Mouse (Mus musculus): ENCODE results near the gene Vsig10.

Vsig10 gene

DNA sequence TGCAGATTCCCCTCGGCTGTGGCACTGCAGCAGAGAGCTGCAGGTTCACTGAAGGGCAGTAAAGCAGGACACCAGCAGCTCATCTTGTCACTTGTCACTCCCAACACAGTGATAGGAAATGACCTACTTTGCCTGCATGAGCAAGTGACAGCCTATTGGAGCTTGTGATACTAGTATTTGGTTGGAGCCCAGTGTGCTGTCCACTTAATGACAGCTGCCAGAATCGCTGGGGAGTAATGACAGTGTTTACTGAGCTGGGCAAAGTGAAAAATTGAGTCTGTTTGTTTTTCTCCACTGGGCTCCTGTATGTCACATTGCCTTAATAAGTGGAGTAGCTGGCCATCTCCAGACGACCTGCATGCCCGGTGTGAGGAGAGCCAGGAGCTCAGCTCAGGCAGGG lies 61.3 kb downstream of the Vsig10 start:
- DNase-seq (ENCODE audit: low spot score in 2 of 2): no peak

DNA sequence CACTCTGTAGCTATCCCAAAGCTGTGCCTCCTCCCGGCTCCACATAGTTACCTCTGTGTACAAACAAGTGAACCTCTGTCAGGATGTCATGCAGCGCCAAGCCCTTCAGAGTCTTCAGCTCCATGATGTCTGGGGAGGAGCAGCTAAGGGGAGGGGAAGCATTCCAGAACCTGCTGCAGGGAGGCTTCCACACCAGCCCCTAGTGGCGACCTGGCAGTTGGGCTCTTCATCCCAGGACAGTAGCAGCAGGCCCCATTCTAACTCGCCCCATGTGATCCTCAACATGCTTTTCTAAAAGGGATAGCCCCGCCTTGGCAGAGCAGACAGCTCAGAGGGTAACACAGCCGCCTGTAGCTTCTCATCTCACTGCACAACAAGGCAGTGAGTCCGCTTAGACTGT lies 62.9 kb downstream of the Vsig10 start:
- DNase-seq (ENCODE audit: low spot score in 2 of 2): no peak

DNA sequence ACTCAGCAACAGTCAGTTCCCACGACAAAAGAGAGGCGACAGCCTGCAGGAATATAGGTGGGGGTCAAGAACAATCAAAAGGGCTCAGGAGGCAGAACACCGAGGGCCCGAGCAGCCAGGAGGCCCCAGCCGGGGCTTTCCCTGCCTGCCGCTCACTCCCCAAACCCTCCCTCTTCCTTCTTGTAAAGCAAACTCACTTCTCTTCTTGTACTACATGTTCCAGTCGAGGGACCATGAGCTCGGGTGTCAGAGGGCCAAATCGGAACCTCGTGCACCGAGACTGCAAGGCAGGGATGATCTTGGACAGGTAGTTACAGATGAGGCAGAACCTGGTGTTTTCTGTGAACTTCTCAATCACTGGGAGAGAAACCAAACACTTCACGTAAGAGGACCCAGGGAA lies 64.3 kb downstream of the Vsig10 start:
- DNase-seq (ENCODE audit: low spot score in 2 of 2): no peak

DNA sequence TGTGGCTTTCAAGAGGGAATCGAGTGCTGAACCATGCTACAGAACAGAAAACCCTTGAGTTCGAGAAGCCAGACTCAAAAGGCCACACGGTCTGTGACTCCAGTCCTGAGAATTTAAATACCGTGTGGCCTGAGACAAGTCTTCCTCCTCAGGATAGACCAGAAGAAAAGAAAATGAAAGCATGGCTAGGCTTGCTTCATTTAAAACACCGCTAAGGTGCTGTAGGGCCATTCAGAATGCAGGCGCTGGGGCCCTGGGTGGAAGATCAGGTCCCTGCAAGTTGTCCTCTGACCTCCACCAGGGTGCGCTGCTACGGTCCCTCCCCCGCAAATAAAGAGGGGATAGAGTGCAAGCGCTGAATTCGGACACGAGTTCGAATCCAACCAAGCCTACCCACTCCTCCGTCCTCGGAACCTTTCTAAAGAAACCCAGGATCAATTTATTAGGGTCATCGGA lies 69.4 kb downstream of the Vsig10 start:
- peak; percentile 66 to 84 for DNase-seq (ENCODE audit: low spot score in 2 of 2)

DNA sequence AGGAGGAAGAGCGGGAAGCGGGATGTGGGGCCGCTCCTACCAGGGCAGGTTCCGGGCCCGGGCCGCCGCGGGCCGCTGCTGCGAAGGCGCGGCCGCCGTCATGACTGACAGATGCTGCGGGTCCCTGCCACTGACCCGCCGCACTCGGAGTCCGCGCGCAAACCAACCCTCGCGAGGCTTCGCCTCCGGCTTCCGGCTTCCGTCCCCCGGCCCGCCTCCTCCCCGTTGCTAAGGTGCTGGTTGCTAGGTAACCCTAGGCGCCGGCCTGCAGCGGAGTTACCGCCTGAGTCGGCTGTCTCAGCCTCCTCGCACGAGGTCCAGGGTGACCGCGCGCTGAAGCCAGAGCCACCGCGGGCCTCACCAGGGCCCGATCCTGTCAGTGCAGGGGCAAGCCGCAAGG lies 70.0 kb downstream of the Vsig10 start, which contains the start of gene Rfc5:
Gene Rfc5, minus strand, starts transcription at position 171 of the 400 bp plus-strand sequence.
- DNase-seq (ENCODE audit: low spot score in 2 of 2): peak; percentile 85 to 96

DNA sequence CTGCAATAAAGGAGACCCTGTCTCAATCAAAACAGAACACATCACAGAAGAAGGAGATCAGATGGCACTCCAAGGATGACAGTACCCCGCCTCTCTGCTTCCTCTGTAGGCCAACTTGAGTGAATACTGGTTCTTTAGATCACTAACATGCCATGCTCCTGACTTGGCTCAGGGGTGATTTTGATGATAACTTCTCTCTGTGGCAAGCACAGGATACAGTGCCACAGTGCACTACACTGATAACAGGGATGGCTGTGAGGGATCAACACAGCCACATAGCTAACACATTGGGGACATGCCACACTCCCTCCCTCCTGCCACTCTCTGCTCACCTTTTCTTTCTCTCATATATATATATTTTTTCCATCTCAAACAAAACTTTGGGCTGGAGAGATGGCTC lies 72.0 kb downstream of the Vsig10 start:
- no peak for DNase-seq (ENCODE audit: low spot score in 2 of 2)

DNA sequence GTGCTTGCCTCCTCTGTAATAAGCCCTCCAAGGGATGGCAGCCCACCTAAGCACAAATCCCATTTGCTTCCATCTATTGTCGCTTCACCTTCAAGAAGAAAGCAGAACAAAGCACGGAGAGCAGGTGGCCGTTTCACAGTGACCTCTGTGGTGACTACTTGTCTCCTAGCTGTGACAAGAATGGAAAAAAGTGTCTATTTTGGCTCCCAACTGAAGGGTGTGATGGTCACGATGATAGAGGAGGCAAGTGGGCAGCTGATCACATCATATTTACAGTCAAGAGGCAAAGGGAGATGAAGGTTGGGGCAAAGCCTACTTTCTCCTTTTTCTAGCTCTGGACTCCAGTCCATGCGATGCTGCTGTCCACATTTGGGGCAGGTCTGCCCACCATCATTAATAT lies 77.0 kb downstream of the Vsig10 start:
- DNase-seq (ENCODE audit: low spot score in 2 of 2): no peak

DNA sequence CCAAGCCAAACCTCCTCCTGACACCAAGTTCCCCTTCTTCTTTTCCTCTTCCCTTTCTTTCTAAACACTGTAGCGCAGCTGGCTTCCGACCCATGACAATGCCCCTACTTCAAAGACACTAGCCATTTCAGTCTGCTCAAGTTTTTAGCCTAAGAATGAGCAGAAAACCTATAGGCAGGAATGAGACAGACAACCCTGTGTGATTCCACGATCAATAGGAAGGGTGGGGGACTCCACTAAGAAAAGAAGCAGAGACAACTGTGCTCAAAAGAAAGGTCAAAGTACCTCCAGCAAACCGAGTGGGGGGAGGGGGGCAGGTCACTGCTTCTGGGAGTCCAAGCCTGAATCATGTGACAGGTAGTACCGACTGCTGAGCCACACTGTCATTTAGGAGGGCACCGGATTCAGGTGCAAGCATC lies 77.7 kb downstream of the Vsig10 start:
- no peak for DNase-seq (ENCODE audit: low spot score in 2 of 2)

DNA sequence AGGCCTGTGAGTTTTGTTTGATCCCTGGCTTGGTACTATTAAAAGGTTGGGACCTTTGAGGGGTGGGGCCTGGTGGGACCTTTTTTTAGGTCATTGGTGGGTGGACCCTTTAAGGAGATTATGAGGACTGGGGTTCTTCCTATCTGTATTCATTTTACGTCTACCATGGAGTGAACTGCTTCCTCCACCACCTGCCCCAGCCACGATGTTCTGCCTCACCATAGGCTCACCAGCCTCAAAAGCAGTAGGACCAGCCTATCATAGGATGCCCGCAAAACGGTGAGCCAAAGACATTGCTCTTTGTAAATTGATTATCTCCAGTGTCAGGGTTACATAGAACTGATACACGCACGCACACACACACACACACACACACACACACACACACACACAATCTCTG lies 78.5 kb downstream of the Vsig10 start:
- no peak for DNase-seq (ENCODE audit: low spot score in 2 of 2)

DNA sequence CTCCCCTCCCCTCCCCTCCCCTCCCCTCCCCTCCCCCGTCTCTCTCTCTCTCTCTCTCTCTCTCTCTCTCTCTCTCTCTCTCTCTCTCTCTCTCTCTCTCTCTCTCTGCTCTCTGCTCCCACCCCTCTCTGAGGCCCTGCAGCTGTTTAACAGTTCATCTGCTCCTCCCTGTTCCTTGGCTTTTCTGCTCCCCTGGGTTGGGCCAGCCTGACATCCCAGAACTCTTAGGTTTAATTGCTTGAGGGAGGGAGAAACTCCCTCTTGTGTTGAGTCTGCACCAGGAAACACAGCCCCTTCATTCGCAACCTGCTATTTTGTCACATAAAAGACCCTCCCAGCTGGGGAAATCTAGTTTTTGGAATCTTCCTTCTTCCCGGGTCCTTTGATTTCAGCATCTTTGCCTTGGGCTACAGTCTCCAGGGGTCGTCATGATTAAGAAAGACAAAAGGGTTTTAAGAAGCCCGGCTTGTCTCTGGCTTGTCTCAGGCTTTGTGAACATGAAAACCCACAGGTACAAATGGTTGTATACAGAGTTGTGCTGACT lies 79.2 kb downstream of the Vsig10 start:
- no peak for DNase-seq (ENCODE audit: low spot score in 2 of 2)

DNA sequence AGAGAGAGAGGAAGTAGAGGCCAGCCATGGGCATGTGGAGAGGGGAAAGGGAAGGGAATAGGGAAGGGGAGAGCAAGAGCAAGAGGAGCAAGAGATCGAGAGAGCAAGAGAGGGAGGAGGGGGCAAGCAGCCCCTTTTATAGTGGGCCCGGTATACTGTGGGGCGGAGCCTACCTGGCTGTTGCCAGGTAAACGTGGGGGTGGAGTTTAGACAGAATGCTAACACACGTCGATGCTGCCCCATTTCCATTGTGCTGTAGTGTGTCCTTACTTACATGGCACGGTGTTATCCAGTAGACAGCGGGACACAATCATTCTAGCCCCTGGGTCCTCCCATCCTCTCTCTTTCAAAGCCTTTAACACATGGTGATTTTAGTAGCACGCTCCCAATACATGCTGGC lies 80.4 kb downstream of the Vsig10 start:
- DNase-seq (ENCODE audit: low spot score in 2 of 2): no peak

DNA sequence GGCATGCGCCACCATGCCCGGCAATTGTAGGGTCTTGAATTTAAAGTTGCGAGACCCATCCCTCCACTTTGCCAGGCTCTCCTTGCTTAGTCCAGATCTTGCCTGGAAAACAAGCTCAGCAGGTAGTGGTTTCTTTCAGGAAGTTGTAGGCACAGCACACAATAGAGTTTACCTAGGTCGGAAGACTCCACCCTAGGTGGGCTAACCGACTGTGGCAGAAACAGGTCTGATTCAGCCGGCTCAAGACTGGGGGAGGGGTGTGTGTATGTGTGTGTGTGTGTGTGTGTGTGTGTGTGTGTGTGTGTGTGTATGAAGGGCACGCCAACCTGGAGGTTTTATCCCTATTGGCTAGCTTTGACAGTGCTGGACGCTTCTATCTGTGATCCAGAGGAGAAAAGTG lies 84.7 kb downstream of the Vsig10 start:
- DNase-seq (ENCODE audit: low spot score in 2 of 2): no peak
